ENCODE assay signal across 22 mouse cellular contexts in genomic region chr15:20967463-20967862, GRCm38 (mm10).
A peak's percentile ranks its signal among the peaks of the same experiment; 100 is the strongest.
DNase-seq lines count a peak whose midpoint lies in the region; ATAC-seq lines count a peak whose summit lies in the region.
"Had no signal": no experiment of that assay in that cellular context is flagged by ENCODE, and none has a peak within 500 bp of the region (broad histone marks: within the 10 kb centered on the region; RNA-seq: fewer than 3 reads in every experiment).

No protein-coding gene starts in this region.

- H3K4me3 ChIP-seq in forebrain, embryonic 11.5 days (ENCODE audit: low read depth, low read length) = no peak overlapping the region
- no peak overlapping the region for H3K4me3 ChIP-seq in forebrain, embryonic 12.5 days (replicated peaks)
- H3K4me3 ChIP-seq in hindbrain, embryonic 13.5 days = no peak overlapping the region
- H3K4me3 ChIP-seq in hindbrain, embryonic 16.5 days (ENCODE audit: low read length) = no peak overlapping the region
- H3K4me3 ChIP-seq in midbrain, embryonic 13.5 days (replicated peaks) = no peak overlapping the region
- H3K4me3 ChIP-seq in midbrain, embryonic 10.5 days = no peak overlapping the region
- H3K4me3 ChIP-seq in embryonic facial prominence, embryonic 12.5 days = no peak overlapping the region
- H3K4me3 ChIP-seq: embryonic facial prominence, embryonic 15.5 days; erythroblast, embryonic 14.5 days; forebrain, embryonic 10.5 days; heart, adult 2 months; heart, embryonic 15.5 days; hindbrain, embryonic 15.5 days had no signal

- ATAC-seq in forebrain, embryonic 11.5 days (replicated peaks; ENCODE audit: low FRiP score) = peak; percentile 70
- ATAC-seq in forebrain, embryonic 12.5 days (ENCODE audit: low FRiP score) = no peak
- ATAC-seq in hindbrain, embryonic 13.5 days (ENCODE audit: low FRiP score) = peak; percentile 63; the same call in 1 of the 2 replicates
- ATAC-seq in hindbrain, embryonic 16.5 days = no peak
- ATAC-seq in midbrain, embryonic 13.5 days = 0 out of 2 replicates have a peak, but pooled peaks have one; percentile 43
- peak; percentile 47; the same call in 1 of the 2 replicates for ATAC-seq in embryonic facial prominence, embryonic 12.5 days (ENCODE audit: insufficient number of reproducible peaks, insufficient read depth, low FRiP score, low TSS enrichment)
- ATAC-seq: activated CD4-positive, CD25-positive, alpha-beta regulatory T cell, adult 4 months; forebrain, embryonic 16.5 days had no signal

- H3K9me3 ChIP-seq in forebrain, embryonic 11.5 days (ENCODE audit: control insufficient read depth, low read length) = no peaks in the 10 kb centered on the region
- H3K9me3 ChIP-seq in forebrain, embryonic 12.5 days = no peaks in the 10 kb centered on the region
- H3K9me3 ChIP-seq in hindbrain, embryonic 13.5 days = no peaks in the 10 kb centered on the region
- no peaks in the 10 kb centered on the region for H3K9me3 ChIP-seq in hindbrain, embryonic 16.5 days (ENCODE audit: control insufficient read depth, low read length)
- no peaks in the 10 kb centered on the region for H3K9me3 ChIP-seq in midbrain, embryonic 13.5 days
- H3K9me3 ChIP-seq in midbrain, embryonic 10.5 days (replicated peaks) = no peaks in the 10 kb centered on the region
- H3K9me3 ChIP-seq in embryonic facial prominence, embryonic 12.5 days = no peaks in the 10 kb centered on the region
- H3K9me3 ChIP-seq: embryonic facial prominence, embryonic 15.5 days; forebrain, embryonic 10.5 days; heart, embryonic 15.5 days; hindbrain, embryonic 15.5 days had no signal

- no peak overlapping the region for H3K9ac ChIP-seq in forebrain, embryonic 11.5 days (ENCODE audit: low read length)
- H3K9ac ChIP-seq in forebrain, embryonic 12.5 days = no peak overlapping the region
- H3K9ac ChIP-seq in hindbrain, embryonic 13.5 days = no peak overlapping the region
- no peak overlapping the region for H3K9ac ChIP-seq in hindbrain, embryonic 16.5 days (ENCODE audit: low read depth, low read length)
- no peak overlapping the region for H3K9ac ChIP-seq in midbrain, embryonic 13.5 days (replicated peaks)
- no peak overlapping the region for H3K9ac ChIP-seq in embryonic facial prominence, embryonic 12.5 days
- H3K9ac ChIP-seq: embryonic facial prominence, embryonic 15.5 days; heart, embryonic 15.5 days; hindbrain, embryonic 15.5 days had no signal

- H3K27ac ChIP-seq in forebrain, embryonic 11.5 days (ENCODE audit: low read depth, low read length) = no peak overlapping the region
- no peak overlapping the region for H3K27ac ChIP-seq in forebrain, embryonic 12.5 days
- no peak overlapping the region for H3K27ac ChIP-seq in hindbrain, embryonic 13.5 days
- H3K27ac ChIP-seq in hindbrain, embryonic 16.5 days (ENCODE audit: low read depth, low read length) = no peak overlapping the region
- H3K27ac ChIP-seq in midbrain, embryonic 13.5 days = no peak overlapping the region
- no peak overlapping the region for H3K27ac ChIP-seq in midbrain, embryonic 10.5 days (replicated peaks)
- no peak overlapping the region for H3K27ac ChIP-seq in embryonic facial prominence, embryonic 12.5 days
- H3K27ac ChIP-seq: embryonic facial prominence, embryonic 15.5 days; forebrain, embryonic 10.5 days; heart, adult 2 months; heart, embryonic 15.5 days; hindbrain, embryonic 15.5 days had no signal

- WGBS in forebrain, embryonic 11.5 days = 27% methylated on average over 2 of the region's 2 CpGs
- 15% methylated on average over 2 of the region's 2 CpGs for WGBS in forebrain, embryonic 12.5 days
- WGBS in hindbrain, embryonic 13.5 days = 46% methylated on average over 2 of the region's 2 CpGs
- 41% methylated on average over 2 of the region's 2 CpGs for WGBS in hindbrain, embryonic 16.5 days
- WGBS in midbrain, embryonic 13.5 days = 29% methylated on average over 2 of the region's 2 CpGs
- 43% methylated on average over 2 of the region's 2 CpGs for WGBS in midbrain, embryonic 10.5 days
- WGBS in embryonic facial prominence, embryonic 12.5 days = 35% methylated on average over 2 of the region's 2 CpGs

- H3K27me3 ChIP-seq in forebrain, embryonic 11.5 days (ENCODE audit: control insufficient read depth, insufficient read depth, low read length) = no peaks in the 10 kb centered on the region
- no peaks in the 10 kb centered on the region for H3K27me3 ChIP-seq in forebrain, embryonic 12.5 days
- H3K27me3 ChIP-seq in hindbrain, embryonic 13.5 days = no peaks in the 10 kb centered on the region
- no peaks in the 10 kb centered on the region for H3K27me3 ChIP-seq in hindbrain, embryonic 16.5 days (replicated peaks; ENCODE audit: control insufficient read depth, insufficient read depth, low read length)
- H3K27me3 ChIP-seq in midbrain, embryonic 13.5 days = no peaks in the 10 kb centered on the region
- H3K27me3 ChIP-seq in midbrain, embryonic 10.5 days (ENCODE audit: low read depth, poor library complexity, severe bottlenecking) = no peaks in the 10 kb centered on the region
- H3K27me3 ChIP-seq in embryonic facial prominence, embryonic 12.5 days = no peaks in the 10 kb centered on the region
- H3K27me3 ChIP-seq: embryonic facial prominence, embryonic 15.5 days; heart, embryonic 15.5 days; hindbrain, embryonic 15.5 days had no signal

- H3K4me1 ChIP-seq in forebrain, embryonic 11.5 days (replicated peaks; ENCODE audit: control insufficient read depth, insufficient read depth, low read length) = no peaks in the 10 kb centered on the region
- 0 out of 2 replicates have a peak, but pooled peaks cover 3% of the 10 kb centered on the region for H3K4me1 ChIP-seq in forebrain, embryonic 12.5 days
- no peaks in the 10 kb centered on the region for H3K4me1 ChIP-seq in hindbrain, embryonic 13.5 days (replicated peaks)
- no peaks in the 10 kb centered on the region for H3K4me1 ChIP-seq in hindbrain, embryonic 16.5 days (ENCODE audit: control insufficient read depth, insufficient read depth, low read depth, low read length)
- H3K4me1 ChIP-seq in midbrain, embryonic 13.5 days (replicated peaks) = no peaks in the 10 kb centered on the region
- peaks cover 5% of the 10 kb centered on the region for H3K4me1 ChIP-seq in midbrain, embryonic 10.5 days
- H3K4me1 ChIP-seq in embryonic facial prominence, embryonic 12.5 days = no peaks in the 10 kb centered on the region
- H3K4me1 ChIP-seq: embryonic facial prominence, embryonic 15.5 days; heart, embryonic 15.5 days; hindbrain, embryonic 15.5 days had no signal

- no peak for DNase-seq in forebrain, embryonic 11.5 days (ENCODE audit: low spot score)
- no peak for DNase-seq in midbrain, embryonic 10.5 days (ENCODE audit: low spot score)
- DNase-seq in left cerebral cortex, adult 9 months (ENCODE audit: low spot score in 2 of 2) = no peak
- DNase-seq: adrenal gland, postnatal 14 days; cerebellum, adult 11-12 months; cerebellum, adult 9-10 months; cerebellum, postnatal 25 days; gastrocnemius, postnatal 10 days; heart, adult 2 months had no signal

- no peak overlapping the region for H3K4me2 ChIP-seq in forebrain, embryonic 11.5 days (ENCODE audit: low read depth, low read length, severe bottlenecking)
- no peak overlapping the region for H3K4me2 ChIP-seq in forebrain, embryonic 12.5 days
- H3K4me2 ChIP-seq in hindbrain, embryonic 13.5 days = no peak overlapping the region
- H3K4me2 ChIP-seq in hindbrain, embryonic 16.5 days (ENCODE audit: low read length) = no peak overlapping the region
- H3K4me2 ChIP-seq in midbrain, embryonic 13.5 days (replicated peaks) = no peak overlapping the region
- H3K4me2 ChIP-seq in embryonic facial prominence, embryonic 12.5 days (replicated peaks) = no peak overlapping the region
- H3K4me2 ChIP-seq: embryonic facial prominence, embryonic 15.5 days; heart, embryonic 11.5 days; heart, embryonic 15.5 days; hindbrain, embryonic 15.5 days had no signal

- no peaks in the 10 kb centered on the region for H3K36me3 ChIP-seq in forebrain, embryonic 11.5 days (ENCODE audit: control insufficient read depth, insufficient read depth, low read length)
- no peaks in the 10 kb centered on the region for H3K36me3 ChIP-seq in forebrain, embryonic 12.5 days (replicated peaks)
- no peaks in the 10 kb centered on the region for H3K36me3 ChIP-seq in hindbrain, embryonic 13.5 days
- H3K36me3 ChIP-seq in hindbrain, embryonic 16.5 days (ENCODE audit: control insufficient read depth, insufficient read depth, low read length) = no peaks in the 10 kb centered on the region
- H3K36me3 ChIP-seq in midbrain, embryonic 13.5 days = no peaks in the 10 kb centered on the region
- H3K36me3 ChIP-seq in midbrain, embryonic 10.5 days = no peaks in the 10 kb centered on the region
- H3K36me3 ChIP-seq in embryonic facial prominence, embryonic 12.5 days = no peaks in the 10 kb centered on the region
- H3K36me3 ChIP-seq: embryonic facial prominence, embryonic 15.5 days; forebrain, embryonic 10.5 days; heart, embryonic 15.5 days; hindbrain, embryonic 15.5 days had no signal

Comparison
In these comparisons a context has a peak if more than half of its experiments do, and no peak if none do; other contexts are left out.
1. ATAC-seq: peak in forebrain, embryonic 11.5 days (single experiment), hindbrain, embryonic 13.5 days (single experiment), midbrain, embryonic 13.5 days (single experiment) and embryonic facial prominence, embryonic 12.5 days (single experiment); none in forebrain, embryonic 12.5 days (single experiment) and hindbrain, embryonic 16.5 days (single experiment).